Mouse (Mus musculus): ENCODE results near the gene Vmn2r89.
"Not testable (repeated sequence)": the region's sequence is repeated elsewhere in the genome, so short reads cannot be mapped to it uniquely, and the experiment has no call there.

The Vmn2r89 gene

GRCm38 (mm10) chr14:51451557-51451956, at the start of gene Vmn2r89:
Gene Vmn2r89, plus strand, starts transcription at chr14:51451857.
- DNase-seq (ENCODE audit: low read depth, low spot score): not testable (repeated sequence)

- no peak for DNase-seq (ENCODE audit: low read depth, low spot score)
Measured at GRCm38 (mm10) chr14:51410520-51410919, 41.1 kb upstream of the Vmn2r89 start, which contains the start of gene Vmn2r88. Gene Vmn2r88, plus strand, starts transcription at chr14:51410820.

- DNase-seq (ENCODE audit: low read depth, low spot score): no peak
Measured at GRCm38 (mm10) chr14:51423885-51424284, 27.8 kb upstream of the Vmn2r89 start.

- not testable (repeated sequence) for DNase-seq (ENCODE audit: low read depth, low spot score)
Measured at GRCm38 (mm10) chr14:51430138-51430537, 21.5 kb upstream of the Vmn2r89 start.

GRCm38 (mm10) chr14:51434546-51434945, 17.1 kb upstream of the Vmn2r89 start:
- DNase-seq (ENCODE audit: low read depth, low spot score): no peak

- DNase-seq (ENCODE audit: low read depth, low spot score): no peak
Measured at GRCm38 (mm10) chr14:51435020-51435419, 16.6 kb upstream of the Vmn2r89 start.

GRCm38 (mm10) chr14:51438955-51439354, 12.7 kb upstream of the Vmn2r89 start:
- DNase-seq (ENCODE audit: low read depth, low spot score): no peak

- not testable (repeated sequence) for DNase-seq (ENCODE audit: low read depth, low spot score)
Measured at GRCm38 (mm10) chr14:51480278-51480677, 28.6 kb downstream of the Vmn2r89 start.

- DNase-seq (ENCODE audit: low read depth, low spot score): not testable (repeated sequence)
Measured at GRCm38 (mm10) chr14:51481332-51482015, 29.8 kb downstream of the Vmn2r89 start.

GRCm38 (mm10) chr14:51482051-51482715, 30.5 kb downstream of the Vmn2r89 start:
- DNase-seq (ENCODE audit: low read depth, low spot score): no peak

GRCm38 (mm10) chr14:51482971-51483381, 31.3 kb downstream of the Vmn2r89 start:
- not testable (repeated sequence) for DNase-seq (ENCODE audit: low read depth, low spot score)

GRCm38 (mm10) chr14:51483671-51484070, 32.0 kb downstream of the Vmn2r89 start:
- no peak for DNase-seq (ENCODE audit: low read depth, low spot score)

- DNase-seq (ENCODE audit: low read depth, low spot score): no peak
Measured at GRCm38 (mm10) chr14:51486111-51486510, 34.5 kb downstream of the Vmn2r89 start.

- DNase-seq (ENCODE audit: low read depth, low spot score): peak; percentile 30
Measured at GRCm38 (mm10) chr14:51495781-51496180, 44.1 kb downstream of the Vmn2r89 start.

- DNase-seq (ENCODE audit: low read depth, low spot score): no peak
Measured at GRCm38 (mm10) chr14:51496955-51497354, 45.3 kb downstream of the Vmn2r89 start.

GRCm38 (mm10) chr14:51497958-51498357, 46.3 kb downstream of the Vmn2r89 start:
- no peak for DNase-seq (ENCODE audit: low read depth, low spot score)

- DNase-seq (ENCODE audit: low read depth, low spot score): no peak
Measured at GRCm38 (mm10) chr14:51499707-51500275, 48.1 kb downstream of the Vmn2r89 start.

- DNase-seq (ENCODE audit: low read depth, low spot score): no peak
Measured at GRCm38 (mm10) chr14:51500461-51500860, 48.8 kb downstream of the Vmn2r89 start.

GRCm38 (mm10) chr14:51507416-51507815, 55.8 kb downstream of the Vmn2r89 start:
- DNase-seq (ENCODE audit: low read depth, low spot score): no peak
